ENCODE assay signal across 8 mouse cellular contexts in genomic region chr9:64084231-64084630, GRCm38 (mm10). TPM values are rescaled to one million over a fixed set of nuclear protein-coding genes. Genes with fewer than 3 reads are reported as not detected.
DNase-seq lines count a peak whose midpoint lies in the region; ATAC-seq and TF ChIP-seq lines count a peak whose summit lies in the region.

No protein-coding gene starts in this region.

- no peak for ATAC-seq in forebrain, embryonic 11.5 days (replicated peaks; ENCODE audit: low FRiP score)
- ATAC-seq in hindbrain, embryonic 11.5 days (ENCODE audit: low FRiP score) = no peak
- no peak for ATAC-seq in limb, embryonic 14.5 days (ENCODE audit: low FRiP score, low read depth)
- no peak for ATAC-seq in neural tube, embryonic 14.5 days (ENCODE audit: low read depth)

- peak overlapping the region; percentile 78 for H3K4me2 ChIP-seq in forebrain, embryonic 11.5 days (ENCODE audit: low read depth, low read length, severe bottlenecking)
- peak overlapping the region; percentile 84 for H3K4me2 ChIP-seq in hindbrain, embryonic 11.5 days (replicated peaks; ENCODE audit: low read depth, low read length)
- peak overlapping the region; percentile 91 for H3K4me2 ChIP-seq in limb, embryonic 14.5 days (replicated peaks; ENCODE audit: low read depth, low read length, severe bottlenecking)
- H3K4me2 ChIP-seq in neural tube, embryonic 14.5 days (ENCODE audit: low read depth, low read length) = peak overlapping the region; percentile 69

- H3K27me3 ChIP-seq in forebrain, embryonic 11.5 days (ENCODE audit: control insufficient read depth, insufficient read depth, low read length) = peaks cover 12% of the 10 kb centered on the region
- peaks cover 16% of the 10 kb centered on the region; the same call in 1 of the 2 replicates for H3K27me3 ChIP-seq in hindbrain, embryonic 11.5 days (ENCODE audit: control insufficient read depth, insufficient read depth, low read length)
- no peaks in the 10 kb centered on the region for H3K27me3 ChIP-seq in limb, embryonic 14.5 days (ENCODE audit: control insufficient read depth, insufficient read depth, low read length)
- H3K27me3 ChIP-seq in neural tube, embryonic 14.5 days (ENCODE audit: control insufficient read depth, insufficient read depth, low read length) = 0 out of 2 replicates have a peak, but pooled peaks cover 8% of the 10 kb centered on the region

- 37% methylated on average over 7 of the region's 7 CpGs for WGBS in forebrain, embryonic 11.5 days
- WGBS in hindbrain, embryonic 11.5 days = 39% methylated on average over 7 of the region's 7 CpGs
- 25% methylated on average over 7 of the region's 7 CpGs for WGBS in limb, embryonic 14.5 days
- WGBS in neural tube, embryonic 14.5 days = 25% methylated on average over 7 of the region's 7 CpGs

- H3K36me3 ChIP-seq in forebrain, embryonic 11.5 days (ENCODE audit: control insufficient read depth, insufficient read depth, low read length) = no peaks in the 10 kb centered on the region
- no peaks in the 10 kb centered on the region for H3K36me3 ChIP-seq in hindbrain, embryonic 11.5 days (ENCODE audit: control insufficient read depth, insufficient read depth, low read length)
- H3K36me3 ChIP-seq in limb, embryonic 14.5 days (ENCODE audit: control insufficient read depth, insufficient read depth, low read length) = no peaks in the 10 kb centered on the region
- no peaks in the 10 kb centered on the region for H3K36me3 ChIP-seq in neural tube, embryonic 14.5 days (ENCODE audit: control insufficient read depth, insufficient read depth, low read length)

- H3K27ac ChIP-seq in forebrain, embryonic 11.5 days (ENCODE audit: low read depth, low read length) = no peak overlapping the region
- H3K27ac ChIP-seq in hindbrain, embryonic 11.5 days (ENCODE audit: low read depth, low read length) = no peak overlapping the region
- peak overlapping the region; percentile 80 for H3K27ac ChIP-seq in limb, embryonic 14.5 days (replicated peaks; ENCODE audit: low read depth, low read length)
- H3K27ac ChIP-seq in neural tube, embryonic 14.5 days (ENCODE audit: low read depth, low read length) = no peak overlapping the region

- no peaks in the 10 kb centered on the region for H3K9me3 ChIP-seq in forebrain, embryonic 11.5 days (ENCODE audit: control insufficient read depth, low read length)
- no peaks in the 10 kb centered on the region for H3K9me3 ChIP-seq in hindbrain, embryonic 11.5 days (ENCODE audit: control insufficient read depth, low read length)
- H3K9me3 ChIP-seq in limb, embryonic 14.5 days (ENCODE audit: control insufficient read depth, low read length) = no peaks in the 10 kb centered on the region
- no peaks in the 10 kb centered on the region for H3K9me3 ChIP-seq in neural tube, embryonic 14.5 days (ENCODE audit: control insufficient read depth, low read length)

- peak overlapping the region; percentile 35; the same call in 1 of the 2 replicates for H3K4me3 ChIP-seq in forebrain, embryonic 11.5 days (ENCODE audit: low read depth, low read length)
- H3K4me3 ChIP-seq in hindbrain, embryonic 11.5 days (ENCODE audit: low read depth, low read length) = no peak overlapping the region
- peak overlapping the region; percentile 39 for H3K4me3 ChIP-seq in limb, embryonic 14.5 days (replicated peaks; ENCODE audit: low read length)
- peak overlapping the region; percentile 29; the same call in 1 of the 2 replicates for H3K4me3 ChIP-seq in neural tube, embryonic 14.5 days (ENCODE audit: low read depth, low read length)

- peaks cover 5% of the 10 kb centered on the region; the same call in 1 of the 2 replicates for H3K4me1 ChIP-seq in forebrain, embryonic 11.5 days (replicated peaks; ENCODE audit: control insufficient read depth, insufficient read depth, low read length)
- H3K4me1 ChIP-seq in hindbrain, embryonic 11.5 days (replicated peaks; ENCODE audit: control insufficient read depth, insufficient read depth, low read length) = peaks cover 8% of the 10 kb centered on the region; the same call in 1 of the 2 replicates
- H3K4me1 ChIP-seq in limb, embryonic 14.5 days (ENCODE audit: control insufficient read depth, insufficient read depth, low read length) = peaks cover 35% of the 10 kb centered on the region
- H3K4me1 ChIP-seq in neural tube, embryonic 14.5 days (ENCODE audit: control insufficient read depth, insufficient read depth, low read length) = peaks cover 6% of the 10 kb centered on the region

- peak; percentile 34 for DNase-seq in adrenal gland, adult 2 months
- DNase-seq in adrenal gland, postnatal 4 days (ENCODE audit: low spot score in 2 of 2) = no peak
- no peak for DNase-seq in forebrain, embryonic 11.5 days (ENCODE audit: low spot score)
- peak; percentile 34 for DNase-seq in hindbrain, embryonic 11.5 days (ENCODE audit: low spot score)
- no peak for DNase-seq in limb, embryonic 14.5 days (ENCODE audit: low spot score)
- no peak for DNase-seq in left cerebral cortex, adult 18-20 months (ENCODE audit: low spot score in 2 of 2)
- DNase-seq in cerebellum, postnatal 36 days = no peak

- peak overlapping the region; percentile 77 for H3K9ac ChIP-seq in forebrain, embryonic 11.5 days (ENCODE audit: low read length)
- peak overlapping the region; percentile 75; the same call in 1 of the 2 replicates for H3K9ac ChIP-seq in hindbrain, embryonic 11.5 days (ENCODE audit: low read depth, low read length)
- peak overlapping the region; percentile 74 for H3K9ac ChIP-seq in limb, embryonic 14.5 days (ENCODE audit: low read depth, low read length, severe bottlenecking)
- no peak overlapping the region for H3K9ac ChIP-seq in neural tube, embryonic 14.5 days (replicated peaks; ENCODE audit: low read depth, low read length)

- no peak for TF ChIP-seq POLR2A in limb, embryonic 14.5 days (IDR thresholded peaks at IDR 0.05; ENCODE audit: borderline replicate concordance, extremely low read depth, insufficient read depth, insufficient read length)

RNA-seq across cellular contexts. Expression of gene Lctl, which starts 32.7 kb away (rescaled TPM):
- total RNA-seq in adrenal gland, adult 2 months (2021) = under 1 TPM; 0.55 to 0.72 TPM
- polyA plus RNA-seq in adrenal gland, adult 2 months (2012; rRNA removed) = 6.9 and 10.6 TPM in 2 replicates
- 1 to 10 TPM in 1 of 2 experiments, under 1 TPM in 1; 0.87 to 1.1 TPM for total RNA-seq in adrenal gland, postnatal 4 days (2021)
- not detected in 2 replicates for polyA plus RNA-seq in forebrain, embryonic 11.5 days (2014; fragmentation: Nextera tagmentation; extraction: Ambion mirVana)
- not detected in 2 replicates for polyA plus RNA-seq in hindbrain, embryonic 11.5 days (2014; fragmentation: Nextera tagmentation; extraction: Ambion mirVana)
- 0.06 and 0.51 TPM in 2 replicates for polyA plus RNA-seq in limb, embryonic 14.5 days (2012; rRNA removed)
- polyA plus RNA-seq in limb, embryonic 14.5 days (2014; fragmentation: Nextera tagmentation; extraction: Ambion mirVana) = not detected in 2 replicates
- 0.19 TPM in 1 of 2 replicates, not detected in the other for polyA plus RNA-seq in neural tube, embryonic 14.5 days (2014; fragmentation: Nextera tagmentation; extraction: Ambion mirVana)
- total RNA-seq in left cerebral cortex, adult 18-20 months (2021) = not detected

Comparison
In these comparisons a context has a peak if more than half of its experiments do, and no peak if none do; other contexts are left out.
1. DNase-seq: peak in adrenal gland, adult 2 months (single experiment) and hindbrain, embryonic 11.5 days (single experiment); none in adrenal gland, postnatal 4 days (0 of 2), forebrain, embryonic 11.5 days (single experiment), limb, embryonic 14.5 days (single experiment), left cerebral cortex, adult 18-20 months (0 of 2) and cerebellum, postnatal 36 days (0 of 2).
2. Peak in every context shown above with its lines, with median percentiles within 50 percentile points of each other: H3K4me2 ChIP-seq.